Mouse (Mus musculus) v-Abl transformed pro-B cells (cell line): ENCODE measurements at regions not wholly inside any gene's neighbourhood (a gene's known extent, or its start where the extent isn't known, plus 50 kb on each side); places are given as distances from the start of the nearest gene placed in this dataset.

Source experiments
- in situ Hi-C, 2 experiments: fragments of 400-800 bp; cut with MboI; formaldehyde crosslinking; loops; one replicate each; pipeline ENCODE4 v1.15.1; 2025; ENCODE audit not compliant: unreplicated experiment in 2 of 2

- in situ Hi-C loops, result no loop called here
These were observed 89.2 kb downstream of the Tmem170b start for GRCm38 (mm10) chr13:41694749-41695419.

DNA sequence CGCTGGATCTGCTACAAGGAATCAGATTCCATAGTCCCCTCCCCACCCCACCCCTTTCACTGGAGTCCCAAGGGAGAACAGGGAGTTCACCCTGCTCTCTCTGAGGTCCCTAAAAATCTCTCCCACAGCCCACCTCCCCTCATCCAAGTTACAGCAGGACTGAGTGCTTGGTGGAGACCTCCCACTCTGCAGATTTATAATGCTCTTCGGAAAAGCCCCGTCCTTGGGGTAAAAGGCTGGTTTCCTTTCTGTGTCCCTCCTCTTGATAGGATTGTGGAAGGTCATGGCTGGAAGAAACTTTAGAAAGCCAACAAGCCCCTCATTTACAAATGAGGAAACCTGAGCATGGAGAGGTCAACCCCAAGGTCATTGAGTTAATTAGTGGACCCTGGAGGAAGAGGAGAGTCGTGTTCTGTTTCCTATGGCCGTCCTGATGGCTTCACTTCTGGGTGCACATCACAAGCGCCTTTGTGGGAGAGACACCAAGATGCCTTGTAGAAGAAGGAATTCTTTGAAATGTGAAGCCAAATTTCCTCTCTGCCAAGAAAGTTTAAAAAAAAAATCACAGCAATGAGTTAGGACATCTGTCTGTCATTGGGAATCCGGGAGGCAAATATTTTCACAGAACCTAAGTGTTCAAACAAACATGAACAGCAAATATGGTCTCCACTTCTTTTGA, 91.2 kb downstream of the Tmem170b start:
- in situ Hi-C loops, result no loop called here

GRCm38 (mm10) chr13:41701345-41701744, 95.6 kb downstream of the Tmem170b start:
- in situ Hi-C loops, result loop anchor here (25.0 kb wide), 2 partner anchors 1111 to 1136 kb away; no protein-coding TSS in a partner anchor

DNA sequence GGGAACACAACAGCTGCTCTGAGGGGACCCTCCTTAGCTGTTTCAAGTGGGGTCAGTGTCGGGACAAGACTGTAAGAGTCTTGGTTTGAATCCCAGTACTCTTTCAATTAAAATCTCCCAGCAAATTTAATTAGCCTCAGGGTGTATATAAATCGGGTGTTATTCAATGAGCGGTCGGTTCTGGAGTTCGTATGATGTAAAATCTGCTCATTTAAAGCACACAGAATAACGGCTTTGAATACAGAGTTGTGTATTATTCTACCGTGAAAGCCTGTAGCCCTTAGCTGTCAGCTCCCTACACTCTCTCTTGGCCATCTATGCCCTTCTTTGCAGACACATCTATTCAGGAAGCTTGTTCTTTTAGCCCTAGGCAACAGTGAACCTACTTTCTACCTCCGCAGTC, 96.1 kb downstream of the Tmem170b start:
- in situ Hi-C loops, result loop anchor here (25.0 kb wide), 2 partner anchors 1110 to 1135 kb away; no protein-coding TSS in a partner anchor

DNA sequence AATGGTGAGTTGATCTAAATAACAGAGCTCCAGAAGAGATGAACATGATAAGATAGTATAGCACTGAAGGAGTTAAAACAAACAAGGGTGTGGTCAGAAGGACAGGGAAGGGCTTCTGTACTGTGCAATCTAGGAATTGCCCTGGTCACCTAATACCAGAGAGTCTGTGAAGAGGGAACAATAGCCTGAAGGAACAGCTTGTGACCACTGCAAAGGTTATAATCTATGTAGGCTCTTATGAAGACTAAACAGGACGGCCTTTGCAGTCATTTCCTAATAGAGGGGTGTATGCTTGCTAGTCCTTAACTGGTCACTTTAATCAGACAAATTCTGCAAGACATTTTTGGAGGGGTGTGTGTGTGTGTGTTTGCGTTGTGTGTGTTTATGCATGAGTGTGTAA, 97.5 kb downstream of the Tmem170b start:
- in situ Hi-C loops, result loop anchor here (25.0 kb wide), 2 partner anchors 1109 to 1134 kb away; no protein-coding TSS in a partner anchor

DNA sequence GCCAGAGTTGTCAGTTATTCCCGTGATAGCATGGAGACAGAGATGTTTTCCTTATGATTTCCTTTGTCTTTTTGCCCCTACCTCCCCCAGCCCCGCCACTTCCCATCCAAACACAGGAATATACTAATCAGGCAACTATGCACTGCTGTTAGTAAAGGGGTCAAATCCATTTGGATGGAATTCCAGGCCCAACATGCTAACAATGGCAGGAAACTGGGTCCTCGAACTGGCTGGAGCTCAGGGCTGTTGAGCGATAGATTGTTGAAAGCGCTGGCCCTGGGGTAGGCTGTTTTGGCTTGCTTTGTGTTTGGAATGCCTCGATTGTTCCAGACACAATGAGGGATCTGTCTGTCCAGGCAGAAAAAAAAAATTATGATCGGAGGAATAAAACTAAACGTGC, 97.9 kb downstream of the Tmem170b start:
- in situ Hi-C loops, result loop anchor here (25.0 kb wide), 2 partner anchors 1109 to 1134 kb away; no protein-coding TSS in a partner anchor

GRCm38 (mm10) chr13:41704806-41705205, 99.1 kb downstream of the Tmem170b start:
- in situ Hi-C loops, result loop anchor here (5.0 to 25.0 kb wide), 3 partner anchors 597 to 1132 kb away; partner anchors contain the start of gene Edn1 (in 1 of the 2)

DNA sequence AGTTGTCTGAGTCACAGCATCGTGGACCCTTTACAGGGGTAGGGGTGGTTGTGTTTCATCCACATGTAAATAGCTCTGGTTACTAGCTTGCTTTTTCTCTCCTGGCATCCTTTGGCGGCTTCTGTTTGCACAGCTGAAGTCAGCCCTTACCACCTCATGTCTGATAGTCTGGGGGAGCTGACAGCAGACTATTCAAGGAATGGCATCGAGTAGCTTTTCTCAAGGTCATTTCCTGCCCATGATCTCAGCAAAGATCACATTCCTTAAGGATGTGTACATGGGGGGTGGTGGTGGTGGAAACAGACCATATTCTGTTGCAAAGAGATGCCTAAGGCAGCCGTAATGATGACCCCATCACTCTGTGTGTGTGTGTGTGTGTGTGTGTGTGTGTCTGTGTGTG, 99.9 kb downstream of the Tmem170b start:
- in situ Hi-C loops, result loop anchor here (5.0 to 25.0 kb wide), 3 partner anchors 597 to 1132 kb away; partner anchors contain the start of gene Edn1 (in 1 of the 2)

GRCm38 (mm10) chr13:41707811-41708210, 102.1 kb downstream of the Tmem170b start:
- in situ Hi-C loops, result loop anchor here (5.0 to 25.0 kb wide), 3 partner anchors 594 to 1129 kb away; partner anchors contain the start of gene Edn1 (in 1 of the 2)

DNA sequence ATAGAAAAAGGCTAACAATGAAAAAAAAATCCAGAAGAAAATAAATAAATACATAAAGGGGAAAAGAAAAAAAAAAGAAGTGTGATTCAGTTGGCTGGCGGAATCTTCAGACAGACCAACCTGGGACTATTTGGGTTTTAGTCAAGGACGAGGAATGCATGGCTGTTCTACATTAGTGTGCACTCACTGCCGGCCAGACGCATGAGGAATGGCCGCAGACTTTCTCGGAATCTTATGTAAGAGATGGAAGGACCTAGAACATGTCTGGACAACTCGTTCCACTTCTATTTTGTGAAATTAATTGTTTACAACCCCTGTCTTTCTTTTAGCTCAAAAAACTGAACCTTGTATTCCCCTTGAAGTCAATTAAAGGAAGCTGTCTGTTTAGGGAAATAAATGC, 103.4 kb downstream of the Tmem170b start:
- in situ Hi-C loops, result loop anchor here (5.0 to 25.0 kb wide), 3 partner anchors 593 to 1128 kb away; partner anchors contain the start of gene Edn1 (in 1 of the 2)

DNA sequence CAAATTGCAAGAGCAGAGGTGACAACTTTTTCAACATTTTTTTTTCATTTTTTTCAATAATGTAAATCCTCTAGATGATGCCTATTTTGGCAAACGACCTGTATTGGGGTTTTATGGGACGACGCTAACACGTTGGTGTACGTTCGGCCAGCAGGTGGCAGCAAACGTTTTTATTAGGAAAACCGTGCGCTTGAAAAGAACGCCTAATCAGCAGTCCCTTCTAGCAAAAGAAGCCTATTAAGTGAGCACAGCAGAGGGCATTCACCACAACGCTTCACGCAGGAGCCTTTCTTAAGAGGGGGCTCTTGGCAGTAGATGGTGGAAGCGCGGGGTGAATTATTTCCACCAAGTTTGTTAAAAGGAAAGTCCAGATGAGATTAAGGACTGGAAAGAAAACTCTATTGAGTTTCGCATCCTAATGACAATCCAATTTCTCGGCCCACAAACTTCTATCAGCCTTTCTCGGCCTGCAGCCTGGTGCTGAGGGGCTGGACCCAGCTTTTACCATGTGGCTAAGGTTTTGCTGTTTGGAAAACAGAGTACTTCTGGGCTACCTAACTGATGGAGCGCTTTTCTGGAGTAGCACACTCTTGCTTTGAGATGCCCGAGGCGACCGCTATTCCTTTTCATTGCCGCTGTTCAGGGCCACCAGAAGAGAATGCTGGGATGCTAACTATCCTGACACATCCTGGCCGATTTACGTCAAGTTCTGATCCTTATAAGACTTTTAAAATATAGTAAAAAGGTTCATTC, 103.9 kb downstream of the Tmem170b start:
- in situ Hi-C loops, result loop anchor here (5.0 to 25.0 kb wide), 5 partner anchors 535 to 1128 kb away; partner anchors contain the start of gene Edn1 (in 1 of the 2)

DNA sequence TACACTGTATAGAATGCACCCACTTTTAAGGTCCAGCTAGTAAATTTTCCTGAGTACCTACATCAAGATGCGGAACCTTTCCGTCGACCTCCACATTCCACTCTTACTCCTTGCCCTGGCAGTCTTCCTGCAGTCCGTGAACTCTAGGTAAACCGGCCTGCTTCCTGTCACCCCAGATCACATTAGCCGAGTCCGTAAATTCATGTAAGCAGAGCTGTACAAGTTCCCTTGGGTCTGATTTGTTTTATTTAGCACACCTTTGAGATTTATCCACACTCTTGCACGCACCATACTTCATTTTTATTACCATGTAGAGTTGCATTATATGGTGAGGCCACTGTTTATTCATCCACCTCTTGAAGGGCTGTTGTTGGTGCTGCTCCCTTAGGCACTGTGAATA, 106.9 kb downstream of the Tmem170b start:
- in situ Hi-C loops, result loop anchor here (5.0 to 25.0 kb wide), 4 partner anchors 532 to 1125 kb away; no protein-coding TSS in a partner anchor
